Mouse (Mus musculus) olfactory bulb, adult 2 months (tissue): ENCODE results near the gene Rasl10b. TPM values are rescaled to one million over a fixed set of nuclear protein-coding genes. Genes with fewer than 3 reads are reported as not detected.
A peak's percentile ranks its signal among the peaks of the same experiment; 100 is the strongest.

Experiments
- H3K27ac ChIP-seq: fragments of 200-500 bp; 2 replicates; pipeline ENCODE4 v1.5.1; 2012; ENCODE audit warnings: low read depth, low read length; ENCODE audit not compliant: insufficient read depth
- H3K4me1 ChIP-seq: fragments of 200-500 bp; 2 replicates; pipeline ENCODE4 v1.6.1; 2012; ENCODE audit warnings: low read length; ENCODE audit not compliant: control insufficient read depth, insufficient read depth
- H3K4me3 ChIP-seq: fragments of 200-500 bp; 2 replicates; pipeline ENCODE4 v1.5.1; 2012; ENCODE audit warnings: mild to moderate bottlenecking, low read depth, low read length, moderate library complexity; ENCODE audit not compliant: insufficient read depth
- CTCF ChIP-seq: fragments of 200-500 bp; IDR thresholded peaks from 2 replicates; pipeline ENCODE4 v1.5.1; 2012; ENCODE audit warnings: low read depth, mild to moderate bottlenecking, low read length, moderate library complexity; ENCODE audit not compliant: insufficient read depth
- POLR2A ChIP-seq: fragments of 200-500 bp; IDR thresholded peaks from 2 replicates; pipeline ENCODE4 v1.6.1; 2012; ENCODE audit warnings: mild to moderate bottlenecking, low read depth, low read length, moderate library complexity; ENCODE audit not compliant: insufficient read depth
- WGBS: fragments of 180-500 bp; shearing (Covaris S2); methylation state at CpG from one replicate; pipeline ENCODE4 v1.1.7; 2018; 5-methylcytosine and 5-hydroxymethylcytosine counted together
- polyA plus RNA-seq: library from polyadenylated mRNA; stranded (reverse); fragments of >200 nt; gene quantifications from 2 replicates; pipeline ENCODE4 v1.2.4, GENCODE M21; 2012; ENCODE audit warnings: low replicate concordance; ENCODE audit not compliant: missing spikeins, insufficient read depth, insufficient read length

Rasl10b gene
- polyA plus RNA-seq, 1 experiment: 96.6 TPM

DNA sequence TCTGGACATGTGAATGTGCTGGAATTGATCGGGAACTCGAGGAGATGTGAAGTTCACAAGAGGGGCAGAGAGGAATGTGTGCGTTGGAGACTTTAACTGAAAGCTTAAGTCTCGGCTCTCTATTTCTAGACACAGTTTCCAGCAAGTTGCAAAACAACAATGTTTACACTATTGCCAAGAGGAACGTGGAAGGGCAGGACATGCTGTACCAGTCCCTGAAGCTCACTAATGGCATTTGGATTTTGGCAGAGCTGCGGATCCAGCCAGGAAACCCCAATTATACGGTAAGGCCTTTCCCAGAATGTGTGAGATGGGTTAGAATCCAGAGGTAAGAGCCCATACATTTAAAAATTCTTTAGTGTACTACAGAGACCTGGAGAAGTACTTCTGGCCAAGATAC, 11.3 kb upstream of the Rasl10b start:
- Histone ChIP-seq H3K4me3 (no peak overlapping the region), H3K4me1 (peaks cover 15% of the 10 kb centered on the region), H3K27ac (no peak overlapping the region)
- WGBS: 74% methylated on average over 7 of the region's 7 CpGs
- TF ChIP-seq POLR2A (no peak), CTCF (no peak)

- no peak overlapping the region for H3K4me3 ChIP-seq
- H3K4me1 ChIP-seq: peaks cover 15% of the 10 kb centered on the region
- H3K27ac ChIP-seq: no peak overlapping the region
- 75% methylated on average over 5 of the region's 5 CpGs for WGBS
- TF ChIP-seq CTCF: no peak
- no peak for TF ChIP-seq POLR2A
Observed at GRCm38 (mm10) chr11:83398724-83399123, 10.2 kb upstream of the Rasl10b start.

DNA sequence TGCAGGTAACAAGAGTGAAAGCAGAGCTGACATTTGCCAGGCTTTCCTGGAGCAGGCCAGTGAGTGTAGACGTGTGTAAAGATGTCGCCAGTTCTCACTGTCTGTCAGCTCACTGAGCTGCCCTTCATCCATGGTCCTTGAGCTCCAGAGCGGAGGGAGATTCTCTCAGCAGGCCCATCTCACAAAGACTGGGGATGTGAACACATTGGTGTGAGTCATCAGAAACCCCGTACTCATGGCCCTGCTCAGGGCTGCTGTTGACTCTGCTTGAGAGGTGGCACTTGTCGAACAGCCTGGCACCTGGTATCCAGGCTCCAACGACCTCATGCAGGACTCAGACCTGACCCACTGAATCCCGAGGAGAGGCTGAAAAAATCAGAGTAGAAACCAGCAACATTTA, 5.2 kb upstream of the Rasl10b start:
- 54% methylated on average over 7 of the region's 7 CpGs for WGBS
- H3K4me3 ChIP-seq: no peak overlapping the region
- H3K4me1 ChIP-seq: peaks cover 12% of the 10 kb centered on the region
- TF ChIP-seq POLR2A (no peak), CTCF (no peak)
- peak overlapping the region; percentile 4 for H3K27ac ChIP-seq

DNA sequence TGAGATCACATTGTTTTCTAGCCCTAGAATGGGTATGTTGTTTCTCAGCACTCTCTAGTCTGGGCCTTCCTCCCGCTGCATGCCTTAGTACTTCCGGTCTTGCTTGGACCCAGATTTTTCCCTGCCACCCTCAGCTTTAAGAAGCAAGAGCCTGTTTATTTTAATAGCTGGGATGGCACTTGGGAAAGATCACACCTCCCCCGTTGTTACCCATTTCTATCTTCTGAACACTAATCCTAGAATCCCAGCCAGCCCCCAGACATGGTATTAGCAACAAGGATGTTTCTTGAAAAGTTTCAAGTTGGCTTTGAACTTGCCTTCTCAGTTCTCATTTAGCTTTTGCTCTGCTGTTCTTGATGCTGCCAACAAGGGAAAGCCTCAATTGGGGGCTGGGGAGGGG, 2.5 kb upstream of the Rasl10b start:
- no peak overlapping the region for H3K4me3 ChIP-seq
- TF ChIP-seq POLR2A (no peak), CTCF (no peak)
- no peak overlapping the region for H3K27ac ChIP-seq
- peaks cover 16% of the 10 kb centered on the region for H3K4me1 ChIP-seq
- WGBS: 49% methylated on average over 3 of the region's 3 CpGs

DNA sequence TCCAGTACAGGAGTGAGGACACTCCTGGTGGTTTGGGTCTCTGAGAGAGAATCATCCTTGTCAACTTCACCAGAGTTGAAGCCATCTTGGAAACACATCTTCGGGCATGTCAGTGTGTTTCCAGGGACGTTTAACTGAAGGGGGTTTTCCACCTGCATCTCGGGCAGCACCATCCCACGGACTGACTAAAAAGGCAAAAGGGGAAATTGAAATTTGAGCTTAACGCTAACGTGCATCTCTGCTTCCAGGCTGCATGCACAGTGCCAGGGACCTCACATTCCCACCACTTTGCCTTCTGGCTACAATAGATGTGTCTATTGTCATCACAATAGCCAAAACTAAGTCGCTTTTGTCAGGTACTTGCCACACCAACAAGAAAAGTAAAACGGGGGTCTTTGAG, 695 bp upstream of the Rasl10b start:
- WGBS: 46% methylated on average over 8 of the region's 8 CpGs
- H3K4me3 ChIP-seq: no peak overlapping the region
- TF ChIP-seq CTCF (no peak), POLR2A (no peak)
- no peak overlapping the region for H3K27ac ChIP-seq
- H3K4me1 ChIP-seq: peaks cover 20% of the 10 kb centered on the region

DNA sequence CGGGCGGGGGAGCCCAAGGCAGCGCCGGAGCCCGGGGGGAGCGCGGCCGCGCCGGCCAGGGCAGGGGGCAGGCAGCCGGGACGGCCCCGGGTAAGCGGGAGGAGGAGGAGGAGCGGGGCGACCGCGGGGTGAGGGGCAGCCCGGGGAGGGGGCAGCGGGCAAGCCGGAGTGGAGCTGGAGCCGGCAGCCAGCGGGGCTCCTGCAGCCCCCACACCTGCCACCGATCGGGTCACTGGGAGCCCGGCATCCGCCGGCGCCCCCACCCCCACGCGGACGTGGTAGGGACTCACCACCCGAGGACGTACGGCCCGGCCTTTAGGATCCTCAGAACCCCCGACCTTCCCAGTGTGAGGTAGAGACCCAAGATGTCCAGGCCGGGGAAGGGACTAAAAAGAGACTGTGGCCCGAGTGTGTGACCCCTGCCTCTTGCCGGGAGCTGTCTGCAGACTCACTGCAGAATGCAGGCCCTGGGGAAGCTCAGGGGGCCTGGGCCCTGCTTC, 905 bp downstream of the Rasl10b start:
- peak overlapping the region; percentile 92 for H3K27ac ChIP-seq

GRCm38 (mm10) chr11:83410510-83410909, 1.6 kb downstream of the Rasl10b start:
- peak overlapping the region; percentile 92 for H3K27ac ChIP-seq

More for the DNA sequence above, 905 bp downstream of the Rasl10b start:
- 2% methylated on average over 33 of the region's 40 CpGs for whole genome bisulfite sequencing
- Histone ChIP-seq H3K4me1 (peaks cover 16% of the 10 kb centered on the region), H3K4me3 (peak overlapping the region; percentile 77)
- no peak for TF ChIP-seq POLR2A
- no peak for TF ChIP-seq CTCF

GRCm38 (mm10) chr11:83417080-83417479, 8.1 kb downstream of the Rasl10b start:
- peak overlapping the region; percentile 75 for H3K27ac ChIP-seq
- no peak for TF ChIP-seq POLR2A
- TF ChIP-seq CTCF: no peak
- H3K4me1 ChIP-seq: peaks cover 58% of the 10 kb centered on the region
- no peak overlapping the region for H3K4me3 ChIP-seq
- WGBS: 13% methylated on average over 5 of the region's 5 CpGs

More at GRCm38 (mm10) chr11:83410510-83410909, 1.6 kb downstream of the Rasl10b start:
- 17% methylated on average over 6 of the region's 6 CpGs for WGBS
- TF ChIP-seq POLR2A (no peak), CTCF (no peak)
- Histone ChIP-seq H3K4me3 (peak overlapping the region; percentile 77), H3K4me1 (peaks cover 16% of the 10 kb centered on the region)

- no peak for TF ChIP-seq POLR2A
- TF ChIP-seq CTCF: no peak
- peak overlapping the region; percentile 75 for H3K27ac ChIP-seq
- H3K4me3 ChIP-seq: no peak overlapping the region
- peaks cover 53% of the 10 kb centered on the region for H3K4me1 ChIP-seq
- WGBS: 48% methylated on average over 7 of the region's 7 CpGs
Observed at GRCm38 (mm10) chr11:83417708-83418107, 8.8 kb downstream of the Rasl10b start.
